Mouse (Mus musculus): ENCODE results near the gene Lrch4.

GRCm38 (mm10) chr5:137642886-137643285 is 14.0 kb downstream of the Lrch4 start:
- TF ChIP-seq CTCF (IDR thresholded peaks at IDR 0.05; ENCODE audit: low read depth) = no peak
- TF ChIP-seq EP300 (IDR thresholded peaks at IDR 0.05; ENCODE audit: low read depth) = no peak
